Mouse (Mus musculus): ENCODE measurements around the gene Tardbp.

Gene Tardbp

GRCm38 (mm10) chr4:148638302-148638701, 11.5 kb upstream of the Tardbp start:
- DNase-seq: no peak

- no peak for DNase-seq
Measured at GRCm38 (mm10) chr4:148635309-148635708, 8.5 kb upstream of the Tardbp start.

GRCm38 (mm10) chr4:148633395-148634061, 6.7 kb upstream of the Tardbp start:
- DNase-seq: no peak

GRCm38 (mm10) chr4:148632013-148632692, 5.3 kb upstream of the Tardbp start:
- no peak for DNase-seq

GRCm38 (mm10) chr4:148627246-148627645, 427 bp upstream of the Tardbp start:
- no peak for DNase-seq

- peak; percentile 60 to 62 for DNase-seq
Measured at GRCm38 (mm10) chr4:148625756-148626622, 830 bp downstream of the Tardbp start.

- DNase-seq: no peak
Measured at GRCm38 (mm10) chr4:148625010-148625409, 1.8 kb downstream of the Tardbp start.

GRCm38 (mm10) chr4:148623609-148624008, 3.2 kb downstream of the Tardbp start:
- no peak for DNase-seq

GRCm38 (mm10) chr4:148622485-148622884, 4.3 kb downstream of the Tardbp start:
- no peak for DNase-seq

GRCm38 (mm10) chr4:148620718-148621117, 6.1 kb downstream of the Tardbp start:
- no peak for DNase-seq

- no peak for DNase-seq
Measured at GRCm38 (mm10) chr4:148619805-148620204, 7.0 kb downstream of the Tardbp start.

GRCm38 (mm10) chr4:148613738-148614137, 13.1 kb downstream of the Tardbp start:
- no peak for DNase-seq

- no peak for DNase-seq
Measured at GRCm38 (mm10) chr4:148612557-148612956, 14.3 kb downstream of the Tardbp start.

- no peak for DNase-seq
Measured at GRCm38 (mm10) chr4:148610631-148611364, 16.0 kb downstream of the Tardbp start.

- no peak for DNase-seq
Measured at GRCm38 (mm10) chr4:148609805-148610204, 17.0 kb downstream of the Tardbp start.

- peak; percentile 87 to 89 for DNase-seq
Measured at GRCm38 (mm10) chr4:148607758-148608157, 19.1 kb downstream of the Tardbp start.

GRCm38 (mm10) chr4:148604541-148605165, 22.2 kb downstream of the Tardbp start:
- DNase-seq: peak; percentile 79

- no peak for DNase-seq
Measured at GRCm38 (mm10) chr4:148604141-148604540, 22.7 kb downstream of the Tardbp start.

GRCm38 (mm10) chr4:148603376-148604139, 23.3 kb downstream of the Tardbp start:
- no peak for DNase-seq

- DNase-seq: no peak
Measured at GRCm38 (mm10) chr4:148602357-148603120, 24.3 kb downstream of the Tardbp start, which contains the start of gene Masp2. Masp2 (plus strand) TSS chr4:148602554.

- no peak for DNase-seq
Measured at GRCm38 (mm10) chr4:148601871-148602270, 24.9 kb downstream of the Tardbp start.
